Mouse (Mus musculus): ENCODE measurements at regions not wholly inside any gene's neighbourhood (a gene's known extent, or its start where the extent isn't known, plus 50 kb on each side); places are given as distances from the start of the nearest gene placed in this dataset.

GRCm38 (mm10) chr1:183904564-183904963 lies 108.5 kb upstream of the Dusp10 start:
- 83% methylated on average over 7 of the region's 7 CpGs for WGBS
- Histone ChIP-seq H3K4me3 (ENCODE audit: low read depth, low read length) (no peak overlapping the region), H3K36me3 (ENCODE audit: control insufficient read depth, insufficient read depth, low read length) (no peaks in the 10 kb centered on the region), H3K27me3 (replicated peaks; ENCODE audit: control insufficient read depth, insufficient read depth, low read length) (no peaks in the 10 kb centered on the region), H3K9me3 (ENCODE audit: control insufficient read depth, low read length) (no peaks in the 10 kb centered on the region), H3K4me2 (no peak overlapping the region), H3K9ac (ENCODE audit: low read depth, low read length) (no peak overlapping the region), H3K4me1 (replicated peaks; ENCODE audit: control insufficient read depth, insufficient read depth, low read length) (no peaks in the 10 kb centered on the region), H3K27ac (ENCODE audit: low read depth, low read length) (no peak overlapping the region)
- ATAC-seq (replicated peaks; ENCODE audit: low FRiP score) (no peak), DNase-seq (ENCODE audit: low spot score) (no peak)

- ATAC-seq (replicated peaks; ENCODE audit: low FRiP score) = no peak
- H3K4me1 ChIP-seq (replicated peaks; ENCODE audit: control insufficient read depth, insufficient read depth, low read length) = no peaks in the 10 kb centered on the region
- H3K27me3 ChIP-seq (replicated peaks; ENCODE audit: control insufficient read depth, insufficient read depth, low read length) = no peaks in the 10 kb centered on the region
- H3K4me3 ChIP-seq (ENCODE audit: low read depth, low read length) = no peak overlapping the region
- DNase-seq (ENCODE audit: low spot score) = no peak
- H3K4me2 ChIP-seq = no peak overlapping the region
- no peak overlapping the region for H3K9ac ChIP-seq (ENCODE audit: low read depth, low read length)
- no peaks in the 10 kb centered on the region for H3K9me3 ChIP-seq (ENCODE audit: control insufficient read depth, low read length)
- H3K27ac ChIP-seq (ENCODE audit: low read depth, low read length) = no peak overlapping the region
- no peaks in the 10 kb centered on the region for H3K36me3 ChIP-seq (ENCODE audit: control insufficient read depth, insufficient read depth, low read length)
- WGBS = 75% methylated on average over 11 of the region's 11 CpGs
These were observed 107.6 kb upstream of the Dusp10 start for GRCm38 (mm10) chr1:183905345-183906142.

- WGBS = 85% methylated on average over 3 of the region's 3 CpGs
- Histone ChIP-seq H3K4me2 (no peak overlapping the region), H3K9me3 (ENCODE audit: control insufficient read depth, low read length) (no peaks in the 10 kb centered on the region), H3K4me3 (ENCODE audit: low read depth, low read length) (no peak overlapping the region), H3K27ac (ENCODE audit: low read depth, low read length) (no peak overlapping the region), H3K9ac (ENCODE audit: low read depth, low read length) (no peak overlapping the region), H3K4me1 (replicated peaks; ENCODE audit: control insufficient read depth, insufficient read depth, low read length) (no peaks in the 10 kb centered on the region), H3K27me3 (replicated peaks; ENCODE audit: control insufficient read depth, insufficient read depth, low read length) (no peaks in the 10 kb centered on the region), H3K36me3 (ENCODE audit: control insufficient read depth, insufficient read depth, low read length) (no peaks in the 10 kb centered on the region)
- ATAC-seq (replicated peaks; ENCODE audit: low FRiP score) (no peak), DNase-seq (ENCODE audit: low spot score) (no peak)
These were observed 95.4 kb upstream of the Dusp10 start for GRCm38 (mm10) chr1:183917656-183918055.

DNA sequence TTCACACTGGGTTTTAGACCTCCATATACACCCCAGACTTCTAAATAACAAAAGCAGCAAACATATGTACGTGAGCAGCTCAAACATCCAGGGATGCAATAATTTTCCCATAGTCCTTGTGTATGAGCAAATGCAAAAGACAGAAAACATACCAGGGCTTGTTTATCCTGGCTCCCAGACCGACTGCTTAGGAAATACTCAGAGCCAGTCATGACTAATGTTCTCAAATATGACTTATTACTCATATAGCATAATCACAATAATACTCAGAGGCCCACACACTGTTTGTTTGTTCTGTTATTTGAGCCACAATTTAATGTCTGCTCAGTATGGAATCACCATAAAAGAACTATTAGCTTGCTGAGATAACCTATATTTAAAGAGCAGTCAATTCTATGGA lies 91.8 kb upstream of the Dusp10 start:
- no peak overlapping the region for H3K9ac ChIP-seq (ENCODE audit: low read depth, low read length)
- H3K9me3 ChIP-seq (ENCODE audit: control insufficient read depth, low read length) = no peaks in the 10 kb centered on the region
- H3K4me3 ChIP-seq (ENCODE audit: low read depth, low read length) = no peak overlapping the region
- ATAC-seq (replicated peaks; ENCODE audit: low FRiP score) (no peak), DNase-seq (ENCODE audit: low spot score) (no peak)
- no peaks in the 10 kb centered on the region for H3K36me3 ChIP-seq (ENCODE audit: control insufficient read depth, insufficient read depth, low read length)
- no peaks in the 10 kb centered on the region for H3K27me3 ChIP-seq (replicated peaks; ENCODE audit: control insufficient read depth, insufficient read depth, low read length)
- WGBS = 75% methylated on average over 2 of the region's 2 CpGs
- no peaks in the 10 kb centered on the region for H3K4me1 ChIP-seq (replicated peaks; ENCODE audit: control insufficient read depth, insufficient read depth, low read length)
- H3K27ac ChIP-seq (ENCODE audit: low read depth, low read length) = no peak overlapping the region
- H3K4me2 ChIP-seq = no peak overlapping the region

DNA sequence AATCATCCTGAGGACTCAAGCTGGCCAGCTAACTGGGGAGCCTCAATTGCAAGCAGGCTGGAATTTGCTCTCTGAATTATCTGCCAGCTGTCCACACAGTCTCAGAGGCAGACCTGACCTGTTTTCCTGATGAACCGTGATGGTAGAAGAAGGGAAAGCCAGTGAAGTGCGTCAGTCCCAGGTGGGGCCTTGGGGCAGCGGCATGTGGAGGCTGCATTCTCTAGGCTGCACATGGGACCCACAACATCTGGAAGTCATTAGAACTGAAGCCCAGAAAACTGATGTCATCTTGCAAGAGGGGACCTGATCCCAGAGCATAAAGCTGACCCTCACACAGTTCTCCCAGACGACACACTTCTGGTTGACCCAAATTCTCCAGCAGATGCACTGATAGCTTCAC lies 84.6 kb upstream of the Dusp10 start:
- H3K9me3 ChIP-seq (ENCODE audit: control insufficient read depth, low read length) = no peaks in the 10 kb centered on the region
- ATAC-seq (replicated peaks; ENCODE audit: low FRiP score) (no peak), DNase-seq (ENCODE audit: low spot score) (no peak)
- no peaks in the 10 kb centered on the region for H3K27me3 ChIP-seq (replicated peaks; ENCODE audit: control insufficient read depth, insufficient read depth, low read length)
- 74% methylated on average over 4 of the region's 4 CpGs for WGBS
- H3K27ac ChIP-seq (ENCODE audit: low read depth, low read length) = no peak overlapping the region
- H3K36me3 ChIP-seq (ENCODE audit: control insufficient read depth, insufficient read depth, low read length) = no peaks in the 10 kb centered on the region
- no peaks in the 10 kb centered on the region for H3K4me1 ChIP-seq (replicated peaks; ENCODE audit: control insufficient read depth, insufficient read depth, low read length)
- H3K4me3 ChIP-seq (ENCODE audit: low read depth, low read length) = no peak overlapping the region
- H3K9ac ChIP-seq (ENCODE audit: low read depth, low read length) = no peak overlapping the region
- H3K4me2 ChIP-seq = no peak overlapping the region

- 62% methylated on average over 4 of the region's 4 CpGs for WGBS
- Histone ChIP-seq H3K27me3 (replicated peaks; ENCODE audit: control insufficient read depth, insufficient read depth, low read length) (no peaks in the 10 kb centered on the region), H3K9ac (ENCODE audit: low read depth, low read length) (no peak overlapping the region), H3K36me3 (ENCODE audit: control insufficient read depth, insufficient read depth, low read length) (no peaks in the 10 kb centered on the region), H3K27ac (ENCODE audit: low read depth, low read length) (no peak overlapping the region), H3K4me2 (no peak overlapping the region), H3K4me3 (ENCODE audit: low read depth, low read length) (no peak overlapping the region), H3K9me3 (ENCODE audit: control insufficient read depth, low read length) (no peaks in the 10 kb centered on the region), H3K4me1 (replicated peaks; ENCODE audit: control insufficient read depth, insufficient read depth, low read length) (no peaks in the 10 kb centered on the region)
- DNase-seq (ENCODE audit: low spot score) (no peak), ATAC-seq (replicated peaks; ENCODE audit: low FRiP score) (no peak)
These were observed 82.6 kb upstream of the Dusp10 start for GRCm38 (mm10) chr1:183930363-183930982.

GRCm38 (mm10) chr1:183931141-183931540 lies 82.0 kb upstream of the Dusp10 start:
- no peaks in the 10 kb centered on the region for H3K4me1 ChIP-seq (replicated peaks; ENCODE audit: control insufficient read depth, insufficient read depth, low read length)
- H3K9me3 ChIP-seq (ENCODE audit: control insufficient read depth, low read length) = no peaks in the 10 kb centered on the region
- no peaks in the 10 kb centered on the region for H3K27me3 ChIP-seq (replicated peaks; ENCODE audit: control insufficient read depth, insufficient read depth, low read length)
- H3K4me2 ChIP-seq = no peak overlapping the region
- H3K4me3 ChIP-seq (ENCODE audit: low read depth, low read length) = no peak overlapping the region
- DNase-seq (ENCODE audit: low spot score) = no peak
- no peaks in the 10 kb centered on the region for H3K36me3 ChIP-seq (ENCODE audit: control insufficient read depth, insufficient read depth, low read length)
- 67% methylated on average over 3 of the region's 3 CpGs for WGBS
- H3K9ac ChIP-seq (ENCODE audit: low read depth, low read length) = no peak overlapping the region
- ATAC-seq (replicated peaks; ENCODE audit: low FRiP score) = no peak
- H3K27ac ChIP-seq (ENCODE audit: low read depth, low read length) = no peak overlapping the region

- Histone ChIP-seq H3K9me3 (ENCODE audit: control insufficient read depth, low read length) (no peaks in the 10 kb centered on the region), H3K27me3 (replicated peaks; ENCODE audit: control insufficient read depth, insufficient read depth, low read length) (no peaks in the 10 kb centered on the region), H3K36me3 (ENCODE audit: control insufficient read depth, insufficient read depth, low read length) (no peaks in the 10 kb centered on the region), H3K27ac (ENCODE audit: low read depth, low read length) (no peak overlapping the region), H3K4me3 (ENCODE audit: low read depth, low read length) (no peak overlapping the region), H3K4me2 (no peak overlapping the region), H3K9ac (ENCODE audit: low read depth, low read length) (no peak overlapping the region), H3K4me1 (replicated peaks; ENCODE audit: control insufficient read depth, insufficient read depth, low read length) (no peaks in the 10 kb centered on the region)
- ATAC-seq (replicated peaks; ENCODE audit: low FRiP score) = no peak
- WGBS = 71% methylated on average over 2 of the region's 2 CpGs
- DNase-seq (ENCODE audit: low spot score) = no peak
These were observed 79.3 kb upstream of the Dusp10 start for GRCm38 (mm10) chr1:183933845-183934244.

DNA sequence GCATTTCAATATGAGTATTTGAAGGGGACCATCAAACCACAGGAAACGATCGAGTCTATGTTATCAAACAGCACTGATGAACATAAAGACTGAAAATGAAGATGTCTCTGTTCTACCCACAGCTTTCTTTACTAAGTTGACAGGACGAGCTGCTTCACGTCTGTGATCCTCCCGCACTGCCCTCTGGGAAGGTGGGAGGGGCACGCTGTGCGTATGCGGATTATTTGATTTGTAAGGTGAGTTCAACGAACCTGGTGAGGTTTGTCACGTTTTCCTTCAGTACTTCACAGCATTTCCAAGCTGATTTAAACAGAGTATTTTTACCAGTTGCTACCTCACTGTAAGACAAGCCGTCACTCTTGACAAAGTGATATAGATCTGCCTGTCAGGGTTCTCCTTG lies 75.9 kb upstream of the Dusp10 start:
- 85% methylated on average over 11 of the region's 11 CpGs for WGBS
- H3K9ac ChIP-seq (ENCODE audit: low read depth, low read length) = no peak overlapping the region
- no peak overlapping the region for H3K4me3 ChIP-seq (ENCODE audit: low read depth, low read length)

More for the DNA sequence above, 75.9 kb upstream of the Dusp10 start:
- DNase-seq (ENCODE audit: low spot score) = no peak
- no peaks in the 10 kb centered on the region for H3K4me1 ChIP-seq (replicated peaks; ENCODE audit: control insufficient read depth, insufficient read depth, low read length)
- no peak overlapping the region for H3K27ac ChIP-seq (ENCODE audit: low read depth, low read length)
- ATAC-seq (replicated peaks; ENCODE audit: low FRiP score) = no peak
- H3K4me2 ChIP-seq = no peak overlapping the region
- no peaks in the 10 kb centered on the region for H3K27me3 ChIP-seq (replicated peaks; ENCODE audit: control insufficient read depth, insufficient read depth, low read length)
- H3K36me3 ChIP-seq (ENCODE audit: control insufficient read depth, insufficient read depth, low read length) = no peaks in the 10 kb centered on the region
- H3K9me3 ChIP-seq (ENCODE audit: control insufficient read depth, low read length) = no peaks in the 10 kb centered on the region

Measured in liver, embryonic 11.5 days (tissue).